17 mouse cellular contexts compared by ENCODE assay signal in genomic region chr10:43983866-43984265, GRCm38 (mm10).
DNase-seq lines count a peak whose midpoint lies in the region; ATAC-seq and TF ChIP-seq lines count a peak whose summit lies in the region.
"Had no signal": no experiment of that assay in that cellular context is flagged by ENCODE, and none has a peak within 500 bp of the region (broad histone marks: within the 10 kb centered on the region; RNA-seq: fewer than 3 reads in every experiment).

No protein-coding gene starts in this region.

- intact Hi-C loops in left cerebral cortex, postnatal 10 days (cut with DNase I), result no loop called here
- intact Hi-C loops in heart, postnatal 25 days (cut with DNase I), result no loop called here

- WGBS in intestine, postnatal 0 days, result 86% methylated on average over 2 of the region's 2 CpGs

- no peaks in the 10 kb centered on the region for H3K9me3 ChIP-seq in intestine, postnatal 0 days (ENCODE audit: control insufficient read depth)
- H3K9me3 ChIP-seq: embryonic facial prominence, embryonic 10.5 days; forebrain, embryonic 13.5 days; heart, embryonic 10.5 days; hindbrain, embryonic 13.5 days had no signal

- no peaks in the 10 kb centered on the region for H3K27me3 ChIP-seq in intestine, postnatal 0 days (replicated peaks; ENCODE audit: control insufficient read depth, insufficient read depth, low read length)
- H3K27me3 ChIP-seq: forebrain, embryonic 13.5 days; hindbrain, embryonic 13.5 days had no signal

- peak overlapping the region; percentile 66 for H3K27ac ChIP-seq in intestine, postnatal 0 days (ENCODE audit: low read depth, low read length)
- H3K27ac ChIP-seq: embryonic facial prominence, embryonic 10.5 days; forebrain, embryonic 13.5 days; heart, embryonic 10.5 days; hindbrain, embryonic 13.5 days; hindbrain, postnatal 0 days had no signal

- peak; percentile 20 for DNase-seq in CD4-positive, CD25-positive, alpha-beta regulatory T cell, adult 2 months (ENCODE audit: low read depth, low spot score)
- peak; percentile 48 for DNase-seq in induced T-regulatory cell, adult 2 months (ENCODE audit: low read depth)
- DNase-seq in thymus, postnatal 10 days (ENCODE audit: low spot score in 2 of 2), result no peak
- DNase-seq in left cerebral cortex, postnatal 10 days (ENCODE audit: extremely low spot score in 1 of 2, low spot score in 2 of 2), result no peak
- DNase-seq in heart, postnatal 25 days (ENCODE audit: low spot score), result no peak
- DNase-seq: adrenal gland, postnatal 14 days; cerebellum, adult 2 months; cerebellum, postnatal 10 days; forebrain, postnatal 0 days; gastrocnemius, postnatal 14 days; heart, postnatal 10 days had no signal

- H3K4me2 ChIP-seq in intestine, postnatal 0 days (replicated peaks; ENCODE audit: low read depth), result no peak overlapping the region
- H3K4me2 ChIP-seq: forebrain, embryonic 13.5 days; hindbrain, embryonic 13.5 days had no signal

- no peak overlapping the region for H3K4me3 ChIP-seq in intestine, postnatal 0 days (ENCODE audit: low read depth, low read length)
- H3K4me3 ChIP-seq: embryonic facial prominence, embryonic 10.5 days; forebrain, embryonic 13.5 days; heart, embryonic 10.5 days; hindbrain, embryonic 13.5 days had no signal

- ATAC-seq in intestine, postnatal 0 days, result no peak
- ATAC-seq: forebrain, embryonic 13.5 days; forebrain, postnatal 0 days; hindbrain, postnatal 0 days had no signal

- TF ChIP-seq CTCF in intestine, postnatal 0 days (IDR thresholded peaks at IDR 0.05; ENCODE audit: low read depth), result no peak

- H3K9ac ChIP-seq in intestine, postnatal 0 days (ENCODE audit: low read depth, low read length), result no peak overlapping the region
- H3K9ac ChIP-seq: forebrain, embryonic 13.5 days; forebrain, postnatal 0 days; hindbrain, embryonic 13.5 days had no signal

- H3K36me3 ChIP-seq in intestine, postnatal 0 days (ENCODE audit: control insufficient read depth, insufficient read depth), result peaks cover 6% of the 10 kb centered on the region
- H3K36me3 ChIP-seq: embryonic facial prominence, embryonic 10.5 days; heart, embryonic 10.5 days; hindbrain, embryonic 13.5 days had no signal

- H3K4me1 ChIP-seq in intestine, postnatal 0 days (replicated peaks; ENCODE audit: control insufficient read depth, insufficient read depth, low read length), result no peaks in the 10 kb centered on the region
- H3K4me1 ChIP-seq: embryonic facial prominence, embryonic 10.5 days; forebrain, embryonic 13.5 days; heart, embryonic 10.5 days; hindbrain, embryonic 13.5 days had no signal

Comparison
In these comparisons a context has a peak if more than half of its experiments do, and no peak if none do; other contexts are left out.
1. DNase-seq: peak in CD4-positive, CD25-positive, alpha-beta regulatory T cell, adult 2 months (single experiment) and induced T-regulatory cell, adult 2 months (single experiment); none in thymus, postnatal 10 days (0 of 2), left cerebral cortex, postnatal 10 days (0 of 2) and heart, postnatal 25 days (single experiment).